Mouse (Mus musculus) intestine, embryonic 16.5 days (tissue): ENCODE measurements around the gene Phf12. TPM values are rescaled to one million over a fixed set of nuclear protein-coding genes. Genes with fewer than 3 reads are reported as not detected.

Experiments
- ATAC-seq: fragments of 200-750 bp; cut with Nextera tagmentation; 2 replicates; pipeline ENCODE4 v1.8.0; 2017; ENCODE audit warnings: moderate TSS enrichment, moderate library complexity
- H3K27ac ChIP-seq: fragments of 300-500 bp; sonication (generic); 2 replicates; pipeline ENCODE4 v1.5.1; 2014; ENCODE audit warnings: mild to moderate bottlenecking, low read length
- H3K27me3 ChIP-seq: fragments of 300-500 bp; sonication (generic); replicated peaks from 2 replicates; pipeline ENCODE4 v1.6.1; 2014; ENCODE audit warnings: low read length, control low read depth, mixed read lengths; ENCODE audit not compliant: control insufficient read depth, insufficient read depth
- H3K36me3 ChIP-seq: fragments of 300-500 bp; sonication (generic); 2 replicates; pipeline ENCODE4 v1.6.1; 2014; ENCODE audit warnings: low read length, control low read depth; ENCODE audit not compliant: control insufficient read depth, insufficient read depth
- H3K4me1 ChIP-seq: fragments of 300-500 bp; sonication (generic); 2 replicates; pipeline ENCODE4 v1.6.1; 2014; ENCODE audit warnings: low read length, control low read depth, mixed read lengths; ENCODE audit not compliant: control insufficient read depth, insufficient read depth
- H3K4me2 ChIP-seq: fragments of 300-500 bp; sonication (generic); 2 replicates; pipeline ENCODE4 v1.6.1; 2014; ENCODE audit warnings: low read depth, low read length, control low read depth
- H3K4me3 ChIP-seq: fragments of 300-500 bp; sonication (generic); 2 replicates; pipeline ENCODE4 v1.5.1; 2014; ENCODE audit warnings: mild to moderate bottlenecking, low read length
- H3K9ac ChIP-seq: fragments of 300-500 bp; sonication (generic); 2 replicates; pipeline ENCODE4 v1.6.1; 2014; ENCODE audit warnings: low read depth, low read length
- H3K9me3 ChIP-seq: fragments of 300-500 bp; sonication (generic); 2 replicates; pipeline ENCODE4 v1.6.1; 2016; ENCODE audit warnings: low read length, control low read depth; ENCODE audit not compliant: control insufficient read depth
- WGBS: fragments of 180-500 bp; shearing (Covaris S2); extraction: QIAGEN DNeasy Blood & Tissue Kit; methylation state at CpG from one replicate; pipeline ENCODE4 v1.1.7; 2014; 5-methylcytosine and 5-hydroxymethylcytosine counted together
- polyA plus RNA-seq: library from polyadenylated mRNA; unstranded; fragments of >200 nt; fragmentation: Nextera tagmentation; extraction: Ambion mirVana; gene quantifications from 2 replicates; pipeline ENCODE4 v1.2.1, GENCODE M21; 2015

The Phf12 gene
- polyA plus RNA-seq, 1 experiment from 2014 or later, result 9.4 TPM

GRCm38 (mm10) chr11:77980281-77981204 lies 2.0 kb upstream of the Phf12 start:
- ATAC-seq, result no peak
- H3K9ac ChIP-seq, result no peak overlapping the region
- H3K27me3 ChIP-seq, result peaks cover 8% of the 10 kb centered on the region; the same call in 1 of the 2 replicates
- 31% methylated on average over 11 of the region's 11 CpGs for WGBS
- H3K9me3 ChIP-seq, result no peaks in the 10 kb centered on the region
- H3K4me1 ChIP-seq, result peaks cover 8% of the 10 kb centered on the region
- no peaks in the 10 kb centered on the region for H3K36me3 ChIP-seq
- no peak overlapping the region for H3K4me3 ChIP-seq
- H3K4me2 ChIP-seq, result no peak overlapping the region; the same call in 1 of the 2 replicates
- H3K27ac ChIP-seq, result no peak overlapping the region

DNA sequence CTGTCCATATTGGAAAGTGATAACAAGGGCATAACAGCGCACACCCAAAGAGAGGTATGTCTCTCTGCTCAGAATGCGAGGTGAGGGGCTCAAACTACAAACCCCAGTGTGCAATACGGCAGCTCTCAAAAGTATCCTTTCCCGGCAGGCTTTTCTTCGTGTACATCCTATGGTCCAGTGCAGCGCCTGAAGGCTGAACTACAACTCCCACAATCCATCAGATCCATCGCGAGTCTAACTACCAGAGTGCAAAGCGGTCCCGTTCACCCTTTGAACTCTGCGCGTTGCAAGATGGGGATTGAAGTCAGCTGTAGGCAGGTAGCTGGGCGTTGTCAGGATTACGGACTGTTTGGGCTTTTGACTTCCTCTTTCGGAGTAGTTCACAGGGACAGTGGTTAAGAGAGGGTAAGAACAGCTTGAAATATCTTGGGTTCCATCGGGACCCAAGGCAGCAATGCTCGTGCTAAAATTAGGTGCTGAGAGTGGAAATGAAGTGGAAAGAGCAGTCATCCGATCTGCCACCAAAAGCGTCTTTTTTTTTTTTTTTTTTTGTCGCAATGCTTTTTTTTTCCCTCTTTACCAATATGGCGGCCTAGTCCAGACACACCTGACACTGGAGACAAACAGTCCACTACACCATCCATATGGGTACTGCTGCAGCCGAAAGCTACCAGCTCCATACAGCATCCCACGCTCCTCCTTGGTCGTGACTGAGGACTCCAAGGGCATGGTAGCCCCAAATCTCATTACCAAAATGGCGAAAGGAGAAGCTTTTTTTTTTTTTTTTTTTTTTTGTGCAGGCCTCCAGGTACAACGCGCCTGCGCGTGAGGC lies 729 bp upstream of the Phf12 start:
- peak overlapping the region; percentile 71 for H3K9ac ChIP-seq
- peaks cover 11% of the 10 kb centered on the region for H3K4me1 ChIP-seq
- peak overlapping the region; percentile 97 for H3K27ac ChIP-seq
- under 1% methylated on average over 29 of the region's 29 CpGs for WGBS
- H3K9me3 ChIP-seq, result no peaks in the 10 kb centered on the region
- no peaks in the 10 kb centered on the region for H3K36me3 ChIP-seq
- H3K4me3 ChIP-seq, result peak overlapping the region; percentile 100
- peaks cover 5% of the 10 kb centered on the region; the same call in 1 of the 2 replicates for H3K27me3 ChIP-seq
- ATAC-seq, result peak; percentile 82
- H3K4me2 ChIP-seq, result peak overlapping the region; percentile 60

GRCm38 (mm10) chr11:77983191-77983936 lies 810 bp downstream of the Phf12 start:
- no peaks in the 10 kb centered on the region for H3K27me3 ChIP-seq
- H3K4me1 ChIP-seq, result peaks cover 11% of the 10 kb centered on the region
- peak overlapping the region; percentile 96 for H3K27ac ChIP-seq
- 0 out of 2 replicates have a peak, but pooled peaks cover 1% of the 10 kb centered on the region for H3K36me3 ChIP-seq
- no peaks in the 10 kb centered on the region for H3K9me3 ChIP-seq
- H3K4me3 ChIP-seq, result peak overlapping the region; percentile 100
- H3K9ac ChIP-seq, result peak overlapping the region; percentile 99
- H3K4me2 ChIP-seq, result peak overlapping the region; percentile 89
- under 1% methylated on average over 30 of the region's 32 CpGs for WGBS
- ATAC-seq, result no peak

DNA sequence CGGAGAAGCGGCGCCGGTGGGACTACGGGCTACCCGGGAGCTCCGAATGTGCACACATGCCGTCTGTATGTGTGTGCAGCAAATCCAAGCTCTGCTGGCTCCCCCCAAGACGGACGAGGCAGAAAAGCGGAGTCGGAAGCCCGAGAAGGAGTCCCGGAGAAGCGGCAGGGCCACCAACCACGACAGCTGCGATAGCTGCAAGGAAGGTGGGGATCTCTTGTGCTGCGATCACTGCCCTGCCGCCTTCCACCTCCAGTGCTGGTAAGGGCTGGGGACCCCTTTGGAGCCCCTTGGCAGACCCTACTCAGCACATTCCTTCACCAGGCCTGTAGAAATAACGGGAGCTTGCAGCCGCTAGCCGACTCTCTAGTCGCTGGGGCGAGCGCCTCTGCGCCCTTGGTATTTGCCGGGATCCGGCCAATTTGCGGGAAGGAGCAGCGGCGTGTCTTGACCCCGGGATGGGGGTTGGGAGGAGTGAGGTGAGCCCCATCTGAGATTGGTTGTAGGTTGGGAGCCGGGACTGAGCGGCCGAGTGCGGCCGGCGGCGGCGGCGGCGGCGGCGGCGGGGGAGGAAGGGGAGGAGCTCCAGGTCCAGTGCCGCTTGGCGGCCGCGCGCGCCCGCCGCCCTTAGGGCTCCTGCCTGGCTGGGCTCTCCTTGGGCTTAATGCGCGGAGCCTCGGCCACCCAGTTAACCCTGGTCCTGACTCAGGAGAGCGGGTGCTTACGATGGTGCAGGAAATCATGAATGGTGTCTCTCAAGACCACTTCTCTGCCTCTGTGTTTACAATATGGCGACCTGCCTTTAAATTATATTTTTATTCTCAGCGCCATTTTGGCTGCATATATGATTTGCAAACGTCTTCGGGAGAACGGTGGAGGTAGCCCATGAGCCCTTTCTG lies 1.6 kb downstream of the Phf12 start:
- H3K4me1 ChIP-seq, result peaks cover 11% of the 10 kb centered on the region
- peak; percentile 12 for ATAC-seq
- H3K4me3 ChIP-seq, result peak overlapping the region; percentile 100
- no peaks in the 10 kb centered on the region for H3K9me3 ChIP-seq
- H3K4me2 ChIP-seq, result peak overlapping the region; percentile 89
- WGBS, result under 1% methylated on average over 61 of the region's 63 CpGs
- H3K36me3 ChIP-seq, result peaks cover 9% of the 10 kb centered on the region; the same call in 1 of the 2 replicates
- H3K27me3 ChIP-seq, result no peaks in the 10 kb centered on the region
- peak overlapping the region; percentile 99 for H3K9ac ChIP-seq
- peak overlapping the region; percentile 96 for H3K27ac ChIP-seq

GRCm38 (mm10) chr11:77984836-77985231 lies 2.3 kb downstream of the Phf12 start:
- peak overlapping the region; percentile 100 for H3K4me3 ChIP-seq
- H3K36me3 ChIP-seq, result peaks cover 9% of the 10 kb centered on the region; the same call in 1 of the 2 replicates
- H3K27me3 ChIP-seq, result no peaks in the 10 kb centered on the region
- H3K9me3 ChIP-seq, result no peaks in the 10 kb centered on the region
- H3K4me2 ChIP-seq, result peak overlapping the region; percentile 89
- H3K27ac ChIP-seq, result peak overlapping the region; percentile 96
- 1% methylated on average over 13 of the region's 13 CpGs for WGBS
- H3K4me1 ChIP-seq, result peaks cover 11% of the 10 kb centered on the region
- peak overlapping the region; percentile 99 for H3K9ac ChIP-seq
- ATAC-seq, result no peak

GRCm38 (mm10) chr11:77985541-77986065 lies 3.0 kb downstream of the Phf12 start:
- Histone ChIP-seq H3K4me2 (peak overlapping the region; percentile 89), H3K36me3 (peaks cover 9% of the 10 kb centered on the region; the same call in 1 of the 2 replicates), H3K4me1 (peaks cover 11% of the 10 kb centered on the region), H3K27ac (no peak overlapping the region), H3K9me3 (no peaks in the 10 kb centered on the region), H3K27me3 (no peaks in the 10 kb centered on the region), H3K9ac (peak overlapping the region; percentile 99), H3K4me3 (peak overlapping the region; percentile 100)
- WGBS, result 75% methylated on average over 3 of the region's 3 CpGs
- ATAC-seq, result no peak

DNA sequence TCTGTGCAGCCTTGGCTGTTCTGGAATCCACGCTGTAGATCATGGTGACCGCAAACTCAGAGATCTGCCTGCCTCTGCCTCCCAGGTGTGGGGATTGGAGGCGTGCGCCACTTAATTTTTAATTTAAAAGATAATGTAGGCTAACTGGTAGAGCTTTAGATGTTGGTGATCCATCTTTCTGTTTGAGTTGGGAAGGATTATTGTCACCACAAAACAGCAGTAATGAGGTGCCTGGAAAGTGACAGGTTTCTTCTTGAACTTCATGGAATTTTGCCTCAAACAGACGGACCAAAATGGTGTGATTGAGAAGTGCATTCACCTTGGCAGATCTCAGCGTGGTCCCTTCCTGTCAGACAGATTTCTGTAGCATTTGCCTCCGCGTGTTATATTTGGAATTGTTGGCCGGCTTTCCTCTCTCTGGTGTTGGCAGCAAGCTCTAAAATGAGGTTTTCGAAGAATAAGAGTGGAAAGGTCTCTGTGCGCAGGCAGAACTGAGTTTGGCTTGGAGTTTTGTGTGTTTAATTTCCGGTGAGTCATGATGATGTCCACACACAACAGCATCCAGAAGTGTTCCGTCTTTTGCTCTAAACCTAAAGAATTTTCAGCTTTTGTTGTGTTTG lies 6.6 kb downstream of the Phf12 start:
- no peak overlapping the region for H3K9ac ChIP-seq
- no peak overlapping the region for H3K4me3 ChIP-seq
- no peaks in the 10 kb centered on the region for H3K9me3 ChIP-seq
- H3K36me3 ChIP-seq, result peaks cover 13% of the 10 kb centered on the region; the same call in 1 of the 2 replicates
- ATAC-seq, result no peak
- no peak overlapping the region for H3K27ac ChIP-seq
- H3K4me1 ChIP-seq, result peaks cover 7% of the 10 kb centered on the region
- WGBS, result 89% methylated on average over 13 of the region's 13 CpGs
- no peak overlapping the region for H3K4me2 ChIP-seq
- H3K27me3 ChIP-seq, result no peaks in the 10 kb centered on the region

DNA sequence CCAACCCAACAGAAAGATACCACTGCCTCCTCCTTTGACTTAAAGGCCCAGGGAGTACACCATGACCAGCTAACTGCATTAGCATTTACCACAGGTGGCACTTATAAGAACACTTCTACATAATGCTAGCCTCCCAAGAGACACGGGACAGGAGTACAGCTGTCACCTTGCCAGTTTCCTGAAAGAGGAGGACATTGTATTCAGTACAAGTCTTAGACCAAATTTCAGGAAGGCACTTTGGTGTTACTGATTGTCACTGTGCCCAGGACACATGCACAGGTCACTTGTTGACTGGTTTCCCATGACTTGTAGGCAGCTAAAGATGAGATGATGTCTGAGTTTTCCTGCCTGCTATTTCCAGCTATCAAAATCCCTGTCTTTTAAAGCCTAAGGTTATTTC lies 13.0 kb downstream of the Phf12 start:
- no peaks in the 10 kb centered on the region for H3K27me3 ChIP-seq
- H3K4me3 ChIP-seq, result no peak overlapping the region
- no peak overlapping the region for H3K27ac ChIP-seq
- 76% methylated on average over 1 of the region's 1 CpGs for WGBS
- H3K4me2 ChIP-seq, result no peak overlapping the region
- H3K9ac ChIP-seq, result no peak overlapping the region
- ATAC-seq, result no peak
- no peaks in the 10 kb centered on the region for H3K4me1 ChIP-seq
- H3K36me3 ChIP-seq, result 0 out of 2 replicates have a peak, but pooled peaks cover 4% of the 10 kb centered on the region
- H3K9me3 ChIP-seq, result no peaks in the 10 kb centered on the region
